Mouse (Mus musculus): Measurements from ENCODE around the gene Chn1. TPM values are rescaled to one million over a fixed set of nuclear protein-coding genes. Genes with fewer than 3 reads are reported as not detected.
"Not testable (repeated sequence)": the region's sequence is repeated elsewhere in the genome, so short reads cannot be mapped to it uniquely, and the experiment has no call there.

The Chn1 gene
- 11.3 and 12.5 TPM in 2 replicates for polyA plus RNA-seq (2015; fragmentation: Nextera tagmentation; extraction: Ambion mirVana)

DNA sequence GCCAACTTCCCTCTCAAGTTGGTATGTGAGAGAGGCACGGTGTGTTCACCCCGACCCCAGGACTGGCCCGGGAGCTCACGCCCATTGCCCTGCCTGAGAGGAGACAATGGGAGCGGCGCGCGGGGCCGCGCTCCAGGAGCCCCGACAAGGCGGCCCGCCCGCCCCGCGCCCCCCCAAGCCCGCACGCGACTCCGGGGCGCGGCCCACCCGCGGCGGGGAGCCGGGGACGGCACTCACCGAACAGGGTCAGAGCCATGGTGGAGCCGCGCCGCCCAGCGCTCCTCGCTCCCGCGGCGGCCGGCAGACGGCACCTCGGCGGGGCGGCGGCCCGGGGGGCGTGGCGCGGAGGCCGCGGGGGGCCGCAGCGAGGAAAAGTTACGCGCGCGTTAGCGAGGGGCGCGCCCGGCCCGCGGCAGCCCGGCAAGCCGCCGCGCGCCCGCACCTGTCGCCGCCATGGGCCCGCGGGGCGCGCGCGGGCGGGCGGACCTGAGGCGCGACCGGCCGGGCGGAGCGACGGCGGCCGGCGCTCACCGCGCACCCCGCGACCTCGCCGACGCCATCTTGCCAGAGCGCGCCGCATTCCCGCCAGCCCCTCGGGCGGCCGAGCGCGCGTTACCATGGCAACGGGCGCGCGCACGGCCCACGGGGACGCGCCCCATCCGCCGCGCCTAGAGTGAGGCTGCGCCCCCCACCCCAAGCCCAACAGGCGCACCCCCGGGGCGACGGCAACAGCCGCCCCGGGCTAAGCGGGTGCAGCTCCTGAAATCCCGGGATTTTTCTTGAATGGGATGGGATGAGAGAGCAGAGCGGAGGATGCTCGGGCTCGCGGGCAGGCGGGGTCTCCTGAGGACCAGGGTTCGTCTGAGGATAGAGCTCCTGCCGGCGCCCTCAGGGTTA, at the start of gene Chn1:
Gene Chn1 (minus strand): TSS at position 561 of the 897 bp plus-strand sequence.
- H3K9me3 ChIP-seq (ENCODE audit: control insufficient read depth, low read length) = no peaks in the 10 kb centered on the region
- no peaks in the 10 kb centered on the region for H3K36me3 ChIP-seq (ENCODE audit: control insufficient read depth, insufficient read depth, low read length)
- H3K4me2 ChIP-seq (ENCODE audit: low read depth, low read length) = peak within 1 kb of the TSS; percentile 91
- peak within 1 kb of the TSS; percentile 78 for H3K9ac ChIP-seq (ENCODE audit: low read depth, low read length)
- H3K27ac ChIP-seq (ENCODE audit: low read length) = no peak within 1 kb of the TSS
- H3K4me3 ChIP-seq (ENCODE audit: low read length) = peak within 1 kb of the TSS; percentile 95
- ATAC-seq = peak; percentile 92
- WGBS = under 1% methylated on average over 91 of the region's 131 CpGs
- 0 out of 2 replicates have a peak, but pooled peaks cover 4% of the 10 kb centered on the region for H3K4me1 ChIP-seq (ENCODE audit: control insufficient read depth, insufficient read depth, low read length)
- H3K27me3 ChIP-seq (replicated peaks; ENCODE audit: control insufficient read depth, insufficient read depth, low read length) = 0 out of 2 replicates have a peak, but pooled peaks cover 6% of the 10 kb centered on the region

- 77% methylated on average over 4 of the region's 4 CpGs for WGBS
- Histone ChIP-seq H3K36me3 (ENCODE audit: control insufficient read depth, insufficient read depth, low read length) (no peaks in the 10 kb centered on the region), H3K4me1 (ENCODE audit: control insufficient read depth, insufficient read depth, low read length) (no peaks in the 10 kb centered on the region), H3K9ac (ENCODE audit: low read depth, low read length) (no peak overlapping the region), H3K27me3 (replicated peaks; ENCODE audit: control insufficient read depth, insufficient read depth, low read length) (no peaks in the 10 kb centered on the region), H3K4me3 (ENCODE audit: low read length) (no peak overlapping the region), H3K27ac (ENCODE audit: low read length) (no peak overlapping the region), H3K9me3 (ENCODE audit: control insufficient read depth, low read length) (no peaks in the 10 kb centered on the region), H3K4me2 (ENCODE audit: low read depth, low read length) (no peak overlapping the region)
- no peak for ATAC-seq
Observed at GRCm38 (mm10) chr2:73818742-73819141, 43.6 kb upstream of the Chn1 start.

- no peak overlapping the region for H3K9ac ChIP-seq (ENCODE audit: low read depth, low read length)
- 84% methylated on average over 8 of the region's 8 CpGs for WGBS
- no peak overlapping the region for H3K4me2 ChIP-seq (ENCODE audit: low read depth, low read length)
Observed at GRCm38 (mm10) chr2:73807609-73808008, 32.5 kb upstream of the Chn1 start.

GRCm38 (mm10) chr2:73800127-73800526, 25.0 kb upstream of the Chn1 start:
- H3K9ac ChIP-seq (ENCODE audit: low read depth, low read length); H3K4me2 ChIP-seq (ENCODE audit: low read depth, low read length); H3K4me1 ChIP-seq (ENCODE audit: control insufficient read depth, insufficient read depth, low read length); H3K27me3 ChIP-seq (replicated peaks; ENCODE audit: control insufficient read depth, insufficient read depth, low read length); H3K27ac ChIP-seq (ENCODE audit: low read length); ATAC-seq; H3K36me3 ChIP-seq (ENCODE audit: control insufficient read depth, insufficient read depth, low read length); H3K4me3 ChIP-seq (ENCODE audit: low read length); H3K9me3 ChIP-seq (ENCODE audit: control insufficient read depth, low read length): not testable (repeated sequence)
- WGBS = 87% methylated on average over 9 of the region's 9 CpGs

More at GRCm38 (mm10) chr2:73807609-73808008, 32.5 kb upstream of the Chn1 start:
- no peak for ATAC-seq
- Histone ChIP-seq H3K9me3 (ENCODE audit: control insufficient read depth, low read length) (no peaks in the 10 kb centered on the region), H3K36me3 (ENCODE audit: control insufficient read depth, insufficient read depth, low read length) (no peaks in the 10 kb centered on the region), H3K27me3 (replicated peaks; ENCODE audit: control insufficient read depth, insufficient read depth, low read length) (no peaks in the 10 kb centered on the region), H3K4me1 (ENCODE audit: control insufficient read depth, insufficient read depth, low read length) (no peaks in the 10 kb centered on the region), H3K4me3 (ENCODE audit: low read length) (no peak overlapping the region), H3K27ac (ENCODE audit: low read length) (no peak overlapping the region)

- Histone ChIP-seq H3K4me2 (ENCODE audit: low read depth, low read length) (no peak overlapping the region), H3K9me3 (ENCODE audit: control insufficient read depth, low read length) (no peaks in the 10 kb centered on the region), H3K9ac (ENCODE audit: low read depth, low read length) (no peak overlapping the region), H3K27ac (ENCODE audit: low read length) (no peak overlapping the region), H3K4me1 (ENCODE audit: control insufficient read depth, insufficient read depth, low read length) (no peaks in the 10 kb centered on the region), H3K4me3 (ENCODE audit: low read length) (no peak overlapping the region), H3K27me3 (replicated peaks; ENCODE audit: control insufficient read depth, insufficient read depth, low read length) (no peaks in the 10 kb centered on the region), H3K36me3 (ENCODE audit: control insufficient read depth, insufficient read depth, low read length) (no peaks in the 10 kb centered on the region)
- ATAC-seq = no peak
- 47% methylated on average over 5 of the region's 5 CpGs for WGBS
Observed at GRCm38 (mm10) chr2:73798786-73799185, 23.6 kb upstream of the Chn1 start.

DNA sequence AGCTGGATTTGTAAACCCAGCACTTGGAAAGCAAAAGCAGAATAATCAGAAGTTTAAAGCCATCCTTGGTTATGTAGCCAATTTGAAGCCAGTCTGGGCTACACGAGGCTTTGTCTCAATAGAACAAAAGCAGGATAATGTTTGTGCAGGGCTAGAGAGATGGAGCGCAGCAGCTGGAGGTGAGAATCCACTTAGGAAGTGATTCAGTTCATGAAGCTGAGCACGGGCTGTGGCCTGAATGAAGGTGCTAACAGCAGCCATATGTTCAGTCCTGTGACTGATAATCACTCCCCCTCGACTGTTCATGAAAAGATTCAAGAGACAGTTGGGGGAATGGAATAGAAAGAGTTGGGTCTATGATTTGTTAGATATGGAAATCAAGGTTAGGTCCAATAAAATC, 23.0 kb upstream of the Chn1 start:
- WGBS = 55% methylated on average over 4 of the region's 4 CpGs
- H3K4me3 ChIP-seq (ENCODE audit: low read length) = no peak overlapping the region
- H3K36me3 ChIP-seq (ENCODE audit: control insufficient read depth, insufficient read depth, low read length) = no peaks in the 10 kb centered on the region
- no peaks in the 10 kb centered on the region for H3K9me3 ChIP-seq (ENCODE audit: control insufficient read depth, low read length)
- H3K4me1 ChIP-seq (ENCODE audit: control insufficient read depth, insufficient read depth, low read length) = no peaks in the 10 kb centered on the region
- H3K9ac ChIP-seq (ENCODE audit: low read depth, low read length) = no peak overlapping the region
- no peak overlapping the region for H3K27ac ChIP-seq (ENCODE audit: low read length)
- H3K27me3 ChIP-seq (replicated peaks; ENCODE audit: control insufficient read depth, insufficient read depth, low read length) = no peaks in the 10 kb centered on the region
- ATAC-seq = no peak
- no peak overlapping the region for H3K4me2 ChIP-seq (ENCODE audit: low read depth, low read length)

- Histone ChIP-seq H3K27ac (ENCODE audit: low read length) (no peak overlapping the region), H3K9me3 (ENCODE audit: control insufficient read depth, low read length) (no peaks in the 10 kb centered on the region), H3K4me3 (ENCODE audit: low read length) (no peak overlapping the region), H3K36me3 (ENCODE audit: control insufficient read depth, insufficient read depth, low read length) (no peaks in the 10 kb centered on the region), H3K9ac (ENCODE audit: low read depth, low read length) (no peak overlapping the region), H3K4me1 (ENCODE audit: control insufficient read depth, insufficient read depth, low read length) (no peaks in the 10 kb centered on the region), H3K4me2 (ENCODE audit: low read depth, low read length) (no peak overlapping the region), H3K27me3 (replicated peaks; ENCODE audit: control insufficient read depth, insufficient read depth, low read length) (no peaks in the 10 kb centered on the region)
- ATAC-seq = no peak
- WGBS = 47% methylated on average over 19 of the region's 19 CpGs
Observed at GRCm38 (mm10) chr2:73791846-73792630, 16.9 kb upstream of the Chn1 start.

GRCm38 (mm10) chr2:73790332-73790731, 15.2 kb upstream of the Chn1 start:
- ATAC-seq = no peak
- 74% methylated on average over 2 of the region's 2 CpGs for WGBS
- Histone ChIP-seq H3K4me2 (ENCODE audit: low read depth, low read length) (no peak overlapping the region), H3K36me3 (ENCODE audit: control insufficient read depth, insufficient read depth, low read length) (no peaks in the 10 kb centered on the region), H3K4me1 (ENCODE audit: control insufficient read depth, insufficient read depth, low read length) (no peaks in the 10 kb centered on the region), H3K9me3 (ENCODE audit: control insufficient read depth, low read length) (no peaks in the 10 kb centered on the region), H3K4me3 (ENCODE audit: low read length) (no peak overlapping the region), H3K27me3 (replicated peaks; ENCODE audit: control insufficient read depth, insufficient read depth, low read length) (no peaks in the 10 kb centered on the region), H3K9ac (ENCODE audit: low read depth, low read length) (no peak overlapping the region), H3K27ac (ENCODE audit: low read length) (no peak overlapping the region)

- Histone ChIP-seq H3K36me3 (ENCODE audit: control insufficient read depth, insufficient read depth, low read length) (no peaks in the 10 kb centered on the region), H3K4me2 (ENCODE audit: low read depth, low read length) (no peak overlapping the region), H3K9me3 (ENCODE audit: control insufficient read depth, low read length) (no peaks in the 10 kb centered on the region), H3K27me3 (replicated peaks; ENCODE audit: control insufficient read depth, insufficient read depth, low read length) (no peaks in the 10 kb centered on the region), H3K9ac (ENCODE audit: low read depth, low read length) (no peak overlapping the region), H3K27ac (ENCODE audit: low read length) (no peak overlapping the region), H3K4me3 (ENCODE audit: low read length) (no peak overlapping the region), H3K4me1 (ENCODE audit: control insufficient read depth, insufficient read depth, low read length) (no peaks in the 10 kb centered on the region)
- WGBS = 76% methylated on average over 6 of the region's 6 CpGs
- no peak for ATAC-seq
Observed at GRCm38 (mm10) chr2:73788395-73788794, 13.2 kb upstream of the Chn1 start.
